Mouse (Mus musculus) gastrocnemius, postnatal 10 days (tissue): ENCODE measurements around the gene Fam222a. TPM values are rescaled to one million over a fixed set of nuclear protein-coding genes. Genes with fewer than 3 reads are reported as not detected.
A peak's percentile ranks its signal among the peaks of the same experiment; 100 is the strongest.

Experiments used
- DNase-seq: peaks from one replicate; pipeline ENCODE4 v3.0.0; 2021; ENCODE audit warnings: mixed read lengths
- total RNA-seq, 2 experiments: library from RNA; stranded (reverse); gene quantifications; 2 replicates each; pipeline ENCODE4 v1.2.3; 2021

Gene Fam222a
- total RNA-seq, 2 experiments from 2014 or later: 1.5 to 1.8 TPM

DNA sequence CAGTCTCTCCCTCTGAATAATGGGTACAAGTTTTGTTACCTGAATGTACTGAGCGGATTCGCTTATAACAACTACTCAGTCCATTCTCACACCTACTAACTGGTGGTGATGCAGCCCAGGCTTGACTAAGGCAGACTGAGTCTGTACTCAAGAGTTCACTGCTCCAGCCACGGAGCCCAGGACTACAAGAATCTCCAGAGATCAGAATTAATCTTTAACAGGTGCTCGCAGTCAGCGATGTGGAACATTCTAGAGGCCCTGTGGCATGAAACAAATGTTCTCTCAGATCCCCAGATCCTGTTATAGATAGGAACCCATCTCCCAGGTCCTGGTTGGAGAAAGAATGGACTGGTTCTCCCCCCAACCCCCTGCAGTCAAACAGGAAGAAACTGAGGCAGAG, 87.9 kb downstream of the Fam222a start:
- no peak for DNase-seq

DNA sequence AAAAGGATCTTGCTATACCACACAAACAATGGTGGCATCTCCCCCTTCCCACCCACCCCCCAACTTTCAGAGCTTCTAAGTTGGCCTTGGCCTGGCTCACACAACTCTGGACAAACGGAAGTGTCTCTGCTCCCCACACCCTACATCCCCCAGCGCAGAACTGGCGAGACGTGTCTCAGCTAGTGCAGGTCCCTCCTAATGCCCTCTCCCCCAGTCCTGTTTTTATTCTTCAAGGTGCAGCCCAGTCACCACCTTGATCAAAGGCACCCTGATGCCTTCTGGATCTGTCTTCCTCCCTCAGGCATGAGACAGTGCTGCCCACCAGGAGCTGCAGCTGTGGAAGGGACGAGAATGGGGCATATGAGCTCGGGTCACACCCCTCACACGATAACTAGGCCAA, 88.5 kb downstream of the Fam222a start:
- no peak for DNase-seq

DNA sequence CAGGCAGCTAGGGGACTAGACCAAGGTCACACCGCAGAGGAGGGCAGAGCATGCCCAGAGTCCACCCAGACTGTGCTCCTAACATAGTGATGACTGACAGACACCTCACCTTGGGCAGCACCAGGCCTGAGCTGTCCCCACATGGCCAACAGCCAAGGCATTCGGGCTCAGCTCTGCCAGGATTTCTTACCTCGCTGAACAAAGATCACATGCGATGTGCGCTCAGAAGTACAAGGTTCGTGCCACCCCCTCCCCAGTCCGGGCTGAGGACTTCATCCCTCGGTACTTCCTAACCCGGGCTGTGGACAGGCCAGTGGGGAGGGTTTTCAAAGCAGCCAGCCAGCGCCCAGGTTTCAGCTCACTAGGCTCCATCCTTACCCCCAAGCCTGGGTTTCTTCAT, 89.6 kb downstream of the Fam222a start:
- DNase-seq: no peak

DNA sequence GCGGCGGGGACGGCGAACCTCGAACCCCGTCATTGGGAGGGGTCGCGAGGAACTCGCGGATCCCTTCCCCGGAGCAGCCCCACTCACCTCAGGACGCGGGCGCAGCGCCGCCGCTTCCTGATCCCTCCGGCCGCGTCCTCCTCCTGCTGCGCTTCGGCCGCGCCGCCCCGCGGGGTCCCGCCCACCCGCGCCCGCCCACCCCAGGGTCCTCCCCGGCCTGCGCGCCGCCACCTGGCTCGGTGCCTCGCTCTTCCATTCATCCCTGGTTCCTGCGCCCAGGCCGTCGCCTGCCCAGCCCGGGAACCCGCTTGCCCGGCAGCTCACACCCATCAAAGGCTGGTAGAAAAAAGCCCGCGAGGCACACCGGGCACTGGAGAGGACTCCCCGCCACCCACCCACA, 90.4 kb downstream of the Fam222a start, which contains the start of gene Trpv4:
Gene Trpv4, minus strand, starts transcription at position 167 of the 400 bp plus-strand sequence.
- peak; percentile 40 for DNase-seq

DNA sequence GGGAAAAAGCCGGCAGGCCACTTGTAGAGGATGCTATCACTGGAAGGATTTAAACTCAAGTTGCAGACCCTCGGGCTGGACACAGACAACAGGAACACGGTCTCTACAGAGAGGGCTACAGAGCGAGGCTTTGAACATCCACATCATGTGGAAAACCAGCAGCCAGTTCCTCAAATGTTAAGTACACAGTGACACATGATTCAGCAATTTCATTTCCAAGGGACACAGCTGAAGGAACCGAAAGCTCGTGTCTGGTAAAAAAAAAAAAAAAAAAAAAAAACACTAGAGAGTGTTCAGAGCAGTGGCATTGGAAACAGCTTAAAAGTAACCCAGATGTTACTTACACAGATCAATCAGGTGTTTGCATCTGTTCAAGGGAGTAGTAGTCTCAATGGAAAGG, 93.2 kb downstream of the Fam222a start:
- no peak for DNase-seq

Other genes starting within 250 kb of the Fam222a start
- gene Kctd10, start 187.5 kb upstream of the Fam222a start, total RNA-seq: 10 to 100 TPM; 28.3 to 30.8 TPM
- gene Ube3b, start 187.4 kb upstream of the Fam222a start, total RNA-seq: 10 to 100 TPM; 52.3 to 55.6 TPM
- 10 to 100 TPM; 10.4 to 11.0 TPM for gene Mmab, start 124.0 kb upstream of the Fam222a start, total RNA-seq
- gene Mvk, start 123.7 kb upstream of the Fam222a start, total RNA-seq: 10 to 100 TPM; 13.8 to 15.1 TPM
- gene Trpv4, start 90.4 kb downstream of the Fam222a start, total RNA-seq: 1 to 10 TPM; 2.1 to 2.5 TPM
- 10 to 100 TPM; 15.1 to 17.6 TPM for gene Gltp, start 123.0 kb downstream of the Fam222a start, total RNA-seq
- gene Tchp, start 139.7 kb downstream of the Fam222a start, total RNA-seq: 1 to 10 TPM; 3.5 to 4.6 TPM
- gene Ankrd13a, start 206.7 kb downstream of the Fam222a start, total RNA-seq: 10 to 100 TPM; 37.1 to 39.5 TPM
- 10 to 100 TPM; 25.5 to 31.9 TPM for gene Git2, start 207.5 kb downstream of the Fam222a start, total RNA-seq